Mouse (Mus musculus): ENCODE data around the gene Hist1h1t. TPM values are rescaled to one million over a fixed set of nuclear protein-coding genes. Genes with fewer than 3 reads are reported as not detected.
"Not testable (repeated sequence)": the region's sequence is repeated elsewhere in the genome, so short reads cannot be mapped to it uniquely, and the experiment has no call there.

Hist1h1t gene
- not detected in 2 replicates for total RNA-seq (2014; fragmentation: Nextera tagmentation)
- total RNA-seq (2017) = 0.16 and 0.29 TPM in 2 replicates
- polyA plus RNA-seq (2012) = not detected in 2 replicates

DNA sequence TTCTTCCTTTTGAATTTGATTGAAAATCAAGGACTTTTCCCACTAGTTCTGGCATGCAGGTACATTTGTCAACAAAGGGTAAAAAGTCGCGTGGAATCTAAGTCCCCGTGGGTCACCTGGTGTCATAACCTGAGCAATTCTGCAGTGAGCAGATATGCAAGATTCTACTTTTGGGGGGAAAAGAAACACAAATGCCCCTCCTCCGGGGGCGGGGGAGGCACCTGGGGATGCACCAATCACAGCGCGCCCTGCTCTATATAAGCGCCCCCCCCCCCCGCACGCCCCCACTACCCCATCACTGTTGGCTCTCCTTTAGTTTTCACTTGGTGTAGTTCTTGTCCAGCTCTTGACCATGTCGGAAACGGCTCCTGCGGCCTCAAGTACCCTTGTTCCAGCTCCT lies at the start of gene Hist1h1t:
Gene Hist1h1t (plus strand): TSS at position 301 of the 400 bp plus-strand sequence.
- Histone ChIP-seq H3K4me3 (ENCODE audit: low read depth, low read length) (no peak within 1 kb of the TSS; the same call in 1 of the 2 replicates), H3K27me3 (ENCODE audit: insufficient read depth, low read length) (no peaks in the 10 kb centered on the region), H3K4me1 (ENCODE audit: insufficient read depth, low read depth, low read length) (peaks cover 24% of the 10 kb centered on the region), H3K36me3 (replicated peaks) (peaks cover 2% of the 10 kb centered on the region), H3K9me3 (replicated peaks) (no peaks in the 10 kb centered on the region)
- ATAC-seq (ENCODE audit: extremely low read depth, insufficient number of reproducible peaks, low FRiP score, poor library complexity, severe bottlenecking) (no peak), DNase-seq (ENCODE audit: low spot score) (no peak)
- no peak for TF ChIP-seq GATA1 (IDR thresholded peaks at IDR 0.05; ENCODE audit: borderline replicate concordance, low read length)
- TF ChIP-seq POLR2AphosphoS5 (IDR thresholded peaks at IDR 0.05; ENCODE audit: insufficient replicate concordance, low read depth, low read length) = no peak
- TF ChIP-seq TAL1 (conservative IDR thresholded peaks at IDR 0.05; ENCODE audit: low read depth, low read length) = no peak
- no peak for TF ChIP-seq CTCF (IDR thresholded peaks at IDR 0.05; ENCODE audit: low read depth, low read length)
- no peak for TF ChIP-seq GATA2 (IDR thresholded peaks at IDR 0.05; ENCODE audit: borderline replicate concordance, low read depth, low read length)

DNA sequence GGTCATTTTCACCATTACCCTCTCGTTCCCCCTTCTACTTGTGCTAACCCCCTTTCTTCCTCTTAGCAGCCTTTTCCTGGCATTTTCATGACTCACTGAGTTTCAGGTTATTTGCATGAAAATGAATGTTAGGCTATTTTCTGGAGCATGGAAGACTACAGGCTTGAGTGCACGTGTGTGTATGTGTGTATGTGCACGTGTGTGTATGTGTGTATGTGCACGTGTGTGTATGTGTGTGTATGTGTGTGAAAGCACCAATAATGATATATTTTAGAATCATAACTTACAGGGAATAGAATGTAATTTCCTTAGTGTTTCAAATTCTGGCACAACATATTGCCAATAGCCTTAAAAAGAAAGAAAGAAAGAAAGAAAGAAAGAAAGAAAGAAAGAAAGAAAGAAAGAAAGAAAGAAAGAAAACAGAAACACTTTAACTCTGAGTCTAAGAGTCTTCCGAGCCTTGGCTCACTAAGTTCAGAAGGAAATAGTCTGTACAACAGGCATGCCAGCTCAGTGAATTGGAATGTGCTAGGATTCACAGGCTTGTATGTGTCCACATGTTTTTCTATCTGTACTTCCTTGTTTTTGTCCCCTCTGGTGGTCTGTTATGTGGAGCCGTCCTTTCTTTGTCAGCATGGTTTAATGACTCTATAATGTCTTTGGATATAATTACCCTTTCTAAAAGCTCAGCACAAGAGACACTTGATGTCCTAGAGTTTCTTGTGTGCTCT lies 35.8 kb upstream of the Hist1h1t start:
- Histone ChIP-seq H3K9me3 (replicated peaks) (no peaks in the 10 kb centered on the region), H3K36me3 (replicated peaks) (no peaks in the 10 kb centered on the region), H3K4me1 (ENCODE audit: insufficient read depth, low read depth, low read length) (peaks cover 3% of the 10 kb centered on the region; the same call in 1 of the 2 replicates), H3K27me3 (ENCODE audit: insufficient read depth, low read length) (peaks cover 18% of the 10 kb centered on the region), H3K4me3 (ENCODE audit: low read depth, low read length) (no peak overlapping the region)
- no peak for TF ChIP-seq TAL1 (conservative IDR thresholded peaks at IDR 0.05; ENCODE audit: low read depth, low read length)
- TF ChIP-seq POLR2AphosphoS5 (IDR thresholded peaks at IDR 0.05; ENCODE audit: insufficient replicate concordance, low read depth, low read length) = no peak
- ATAC-seq (ENCODE audit: extremely low read depth, insufficient number of reproducible peaks, low FRiP score, poor library complexity, severe bottlenecking) (no peak), DNase-seq (ENCODE audit: low spot score) (no peak)

DNA sequence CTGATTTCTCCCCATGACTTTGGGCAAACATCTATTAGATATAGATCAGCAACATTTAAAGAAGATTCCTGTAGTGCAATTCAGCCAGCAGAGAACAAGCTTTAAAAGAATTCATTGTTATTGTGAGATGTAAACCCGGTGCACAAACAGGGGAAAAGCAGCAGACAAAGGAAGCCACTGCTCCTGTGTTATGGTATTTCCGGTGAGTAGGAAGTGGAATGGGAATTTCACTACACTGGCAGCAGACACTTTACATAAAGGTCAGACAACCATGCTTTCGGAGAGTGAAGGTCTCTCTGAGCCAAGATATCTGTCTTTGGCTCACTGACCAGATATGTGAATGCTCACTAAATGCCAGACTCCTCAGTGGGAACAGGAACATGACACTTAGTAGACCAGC lies 33.1 kb upstream of the Hist1h1t start:
- H3K9me3 ChIP-seq (replicated peaks) = no peaks in the 10 kb centered on the region
- no peaks in the 10 kb centered on the region for H3K36me3 ChIP-seq (replicated peaks)
- ATAC-seq (ENCODE audit: extremely low read depth, insufficient number of reproducible peaks, low FRiP score, poor library complexity, severe bottlenecking) = no peak
- TF ChIP-seq POLR2AphosphoS5 (IDR thresholded peaks at IDR 0.05; ENCODE audit: insufficient replicate concordance, low read depth, low read length) = no peak
- no peak for TF ChIP-seq GATA1 (IDR thresholded peaks at IDR 0.05; ENCODE audit: borderline replicate concordance, low read length)
- TF ChIP-seq TAL1 (conservative IDR thresholded peaks at IDR 0.05; ENCODE audit: low read depth, low read length) = no peak
- TF ChIP-seq GATA2 (IDR thresholded peaks at IDR 0.05; ENCODE audit: borderline replicate concordance, low read depth, low read length) = no peak
- no peak for TF ChIP-seq CTCF (IDR thresholded peaks at IDR 0.05; ENCODE audit: low read depth, low read length)
- no peak for DNase-seq (ENCODE audit: low spot score)
- H3K27me3 ChIP-seq (ENCODE audit: insufficient read depth, low read length) = peaks cover 16% of the 10 kb centered on the region
- H3K4me1 ChIP-seq (ENCODE audit: insufficient read depth, low read depth, low read length) = peaks cover 3% of the 10 kb centered on the region; the same call in 1 of the 2 replicates
- no peak overlapping the region for H3K4me3 ChIP-seq (ENCODE audit: low read depth, low read length)

DNA sequence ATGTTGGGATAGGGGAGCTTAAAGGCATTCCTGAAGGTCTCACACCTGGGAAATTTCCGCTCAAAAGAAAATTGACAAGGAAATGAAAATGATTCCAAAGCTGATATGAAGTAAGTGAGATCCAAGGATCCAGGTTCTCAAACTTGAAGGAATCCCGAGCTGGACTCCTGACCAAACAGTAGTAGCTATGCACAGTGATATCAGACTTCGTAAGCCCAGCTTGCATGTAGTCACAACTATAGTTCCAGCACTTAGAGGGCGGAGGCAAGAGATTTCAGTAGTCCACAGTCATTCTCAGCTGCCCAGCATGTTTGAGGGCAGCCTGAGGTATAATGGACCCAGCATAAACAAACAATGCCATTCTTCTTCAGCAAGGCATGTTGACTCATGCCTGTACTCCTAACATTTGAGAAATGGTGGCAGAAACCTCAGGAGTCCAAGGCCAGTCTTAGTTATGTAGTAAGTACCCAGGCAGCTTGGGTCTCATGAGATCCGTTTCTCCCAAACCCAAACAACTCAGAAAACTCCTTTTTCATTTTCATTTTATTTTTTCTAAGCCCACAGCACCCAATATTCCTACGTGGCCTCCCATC lies 13.5 kb upstream of the Hist1h1t start:
- H3K4me1 ChIP-seq (ENCODE audit: insufficient read depth, low read depth, low read length) = peaks cover 31% of the 10 kb centered on the region
- H3K4me3 ChIP-seq (ENCODE audit: low read depth, low read length) = no peak overlapping the region
- ATAC-seq (ENCODE audit: extremely low read depth, insufficient number of reproducible peaks, low FRiP score, poor library complexity, severe bottlenecking) (no peak), DNase-seq (ENCODE audit: low spot score) (no peak)
- H3K27me3 ChIP-seq (ENCODE audit: insufficient read depth, low read length) = no peaks in the 10 kb centered on the region
- no peaks in the 10 kb centered on the region for H3K9me3 ChIP-seq (replicated peaks)
- peak; percentile 94; the same call in 1 of the 2 replicates for TF ChIP-seq POLR2AphosphoS5 (IDR thresholded peaks at IDR 0.05; ENCODE audit: insufficient replicate concordance, low read depth, low read length)
- TF ChIP-seq GATA2 (IDR thresholded peaks at IDR 0.05; ENCODE audit: borderline replicate concordance, low read depth, low read length) = no peak
- no peaks in the 10 kb centered on the region for H3K36me3 ChIP-seq (replicated peaks)

DNA sequence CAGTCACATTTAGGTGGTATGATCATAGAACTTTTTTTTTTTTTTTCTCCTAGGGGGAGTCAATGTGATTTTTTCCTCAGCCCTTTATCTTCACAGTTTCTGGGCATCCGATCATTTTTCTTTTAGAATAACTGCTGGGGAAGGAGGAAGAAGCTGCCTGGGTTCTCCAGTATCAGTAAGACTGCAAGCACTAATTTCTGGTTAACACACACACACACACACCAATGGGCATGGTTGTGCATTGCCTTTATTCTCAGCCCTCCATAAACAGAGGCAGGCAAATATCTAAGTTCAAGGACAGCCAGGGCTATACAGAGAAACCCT lies 13.0 kb upstream of the Hist1h1t start:
- no peaks in the 10 kb centered on the region for H3K9me3 ChIP-seq (replicated peaks)
- ATAC-seq (ENCODE audit: extremely low read depth, insufficient number of reproducible peaks, low FRiP score, poor library complexity, severe bottlenecking) (no peak), DNase-seq (ENCODE audit: low spot score) (no peak)
- H3K4me3 ChIP-seq (ENCODE audit: low read depth, low read length) = no peak overlapping the region; the same call in 1 of the 2 replicates
- H3K27me3 ChIP-seq (ENCODE audit: insufficient read depth, low read length) = no peaks in the 10 kb centered on the region
- no peak for TF ChIP-seq TAL1 (conservative IDR thresholded peaks at IDR 0.05; ENCODE audit: low read depth, low read length)
- TF ChIP-seq GATA1 (IDR thresholded peaks at IDR 0.05; ENCODE audit: borderline replicate concordance, low read length) = no peak
- TF ChIP-seq CTCF (IDR thresholded peaks at IDR 0.05; ENCODE audit: low read depth, low read length) = no peak
- no peak; the same call in 1 of the 2 replicates for TF ChIP-seq POLR2AphosphoS5 (IDR thresholded peaks at IDR 0.05; ENCODE audit: insufficient replicate concordance, low read depth, low read length)
- TF ChIP-seq GATA2 (IDR thresholded peaks at IDR 0.05; ENCODE audit: borderline replicate concordance, low read depth, low read length) = no peak
- no peaks in the 10 kb centered on the region for H3K36me3 ChIP-seq (replicated peaks)
- H3K4me1 ChIP-seq (ENCODE audit: insufficient read depth, low read depth, low read length) = peaks cover 31% of the 10 kb centered on the region

DNA sequence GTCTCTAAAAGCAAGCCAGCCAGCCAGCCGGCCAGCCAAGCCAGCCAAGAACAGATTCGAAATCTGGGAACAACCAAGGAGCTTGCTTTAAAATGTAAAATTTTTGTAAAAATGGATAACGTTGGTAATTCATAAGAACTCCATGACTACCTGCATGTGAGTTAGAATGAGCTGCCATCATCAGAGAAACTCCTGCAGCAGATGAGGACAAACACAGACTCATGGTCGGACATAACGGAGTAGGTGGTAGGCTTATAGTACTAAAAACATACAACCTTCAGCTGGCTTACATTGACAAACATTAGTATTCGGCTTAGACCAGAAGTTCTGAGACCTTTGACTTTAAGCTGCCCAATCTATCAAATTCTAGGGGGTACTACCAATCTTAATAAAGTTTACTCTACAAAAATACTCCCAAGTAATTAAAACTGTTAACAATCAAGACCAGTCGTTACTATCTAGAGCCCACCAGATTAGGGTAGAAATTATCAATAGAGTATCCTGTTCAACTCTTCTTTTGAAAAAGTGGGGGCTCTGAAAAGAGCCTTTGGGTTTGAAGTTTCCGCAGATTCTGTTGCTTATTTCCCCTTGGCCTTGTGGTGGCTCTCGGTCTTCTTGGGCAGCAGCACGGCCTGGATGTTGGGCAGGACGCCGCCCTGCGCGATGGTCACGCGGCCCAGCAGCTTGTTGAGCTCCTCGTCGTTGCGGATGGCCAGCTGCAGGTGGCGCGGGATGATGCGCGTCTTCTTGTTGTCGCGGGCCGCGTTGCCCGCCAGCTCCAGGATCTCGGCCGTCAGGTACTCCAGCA lies 12.5 kb upstream of the Hist1h1t start:
- H3K36me3 ChIP-seq (replicated peaks); DNase-seq (ENCODE audit: low spot score); H3K9me3 ChIP-seq (replicated peaks); ATAC-seq (ENCODE audit: extremely low read depth, insufficient number of reproducible peaks, low FRiP score, poor library complexity, severe bottlenecking); H3K27me3 ChIP-seq (ENCODE audit: insufficient read depth, low read length): not testable (repeated sequence)
- Histone ChIP-seq H3K4me3 (ENCODE audit: low read depth, low read length) (peak overlapping the region; percentile 63; the same call in 1 of the 2 replicates), H3K4me1 (ENCODE audit: insufficient read depth, low read depth, low read length) (peaks cover 32% of the 10 kb centered on the region)
- peak; percentile 97 for TF ChIP-seq POLR2AphosphoS5 (IDR thresholded peaks at IDR 0.05; ENCODE audit: insufficient replicate concordance, low read depth, low read length)

Measured in G1E (cell line).